Mouse (Mus musculus): Measurements from ENCODE around the gene Prrxl1. TPM values are rescaled to one million over a fixed set of nuclear protein-coding genes. Genes with fewer than 3 reads are reported as not detected.
A peak's percentile ranks its signal among the peaks of the same experiment; 100 is the strongest.

The Prrxl1 gene
- polyA plus RNA-seq, 1 experiment from 2014 or later, result 0.08 TPM

DNA sequence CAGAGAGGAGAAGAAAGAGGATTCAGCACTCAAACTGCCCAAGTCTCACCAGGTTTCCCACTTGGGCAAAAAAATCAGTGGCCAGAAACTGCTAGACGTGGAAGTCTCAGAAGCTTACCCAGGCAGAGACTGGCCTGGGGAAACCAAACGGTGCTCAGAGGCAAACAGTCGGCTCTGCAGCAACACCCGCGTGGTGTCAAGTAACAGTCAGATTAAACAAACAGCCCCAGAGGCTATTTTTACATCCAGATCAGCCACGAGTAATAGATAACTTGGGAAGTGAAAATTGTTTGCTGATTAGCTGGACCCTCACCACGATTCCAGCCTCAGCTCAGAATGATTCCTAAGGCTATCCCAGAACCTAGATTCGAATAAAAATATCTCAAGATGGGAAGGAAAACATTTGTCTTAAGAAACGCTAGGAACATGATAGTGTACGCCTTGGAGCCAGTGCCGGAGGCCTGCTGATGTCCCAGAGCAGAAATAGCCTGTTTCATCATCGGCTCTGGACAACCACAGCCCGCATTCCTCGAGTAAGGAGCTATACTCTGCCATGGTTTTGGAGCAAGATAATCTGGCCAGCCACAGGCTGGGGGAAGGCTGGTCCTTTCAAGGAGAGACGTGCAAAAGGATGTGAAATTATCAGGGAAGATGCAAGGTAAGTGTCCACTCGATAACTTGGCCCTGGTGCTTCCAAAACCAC lies 86.1 kb downstream of the Prrxl1 start, which contains the start of gene 3425401B19Rik:
Gene 3425401B19Rik, minus strand, starts transcription at position 170 of the 703 bp plus-strand sequence.
- no peak within 1 kb of the TSS for H3K4me3 ChIP-seq
- peak within 1 kb of the TSS; percentile 39 for H3K4me2 ChIP-seq (replicated peaks)
- H3K9ac ChIP-seq (replicated peaks), result no peak within 1 kb of the TSS
- H3K27me3 ChIP-seq, result no peaks in the 10 kb centered on the region
- no peak for ATAC-seq (replicated peaks)
- no peaks in the 10 kb centered on the region for H3K36me3 ChIP-seq
- WGBS, result 72% methylated on average over 16 of the region's 16 CpGs
- peaks cover 19% of the 10 kb centered on the region for H3K4me1 ChIP-seq
- H3K27ac ChIP-seq (replicated peaks), result no peak within 1 kb of the TSS
- no peaks in the 10 kb centered on the region for H3K9me3 ChIP-seq

DNA sequence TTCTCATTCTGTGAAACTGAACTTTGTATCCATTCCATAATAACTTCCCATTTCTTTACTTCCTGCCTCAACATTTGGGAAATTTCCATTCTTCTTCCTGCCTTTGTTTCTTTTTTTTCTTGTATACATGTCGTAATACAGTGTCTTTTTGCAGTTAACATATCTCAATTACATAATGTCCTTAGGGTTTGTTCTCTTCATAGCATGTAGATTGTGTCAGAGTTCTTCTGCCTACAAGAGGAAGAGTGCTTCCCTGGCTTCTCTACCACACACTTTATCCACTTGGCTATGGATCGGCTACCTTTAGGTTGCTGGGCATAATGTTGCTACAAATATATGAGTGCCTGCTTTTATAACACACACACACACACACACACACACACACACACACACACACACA lies 96.7 kb downstream of the Prrxl1 start:
- Histone ChIP-seq H3K4me2 (replicated peaks) (no peak overlapping the region), H3K27ac (replicated peaks) (no peak overlapping the region), H3K27me3 (no peaks in the 10 kb centered on the region), H3K4me1 (no peaks in the 10 kb centered on the region), H3K9ac (replicated peaks) (no peak overlapping the region), H3K4me3 (no peak overlapping the region), H3K36me3 (no peaks in the 10 kb centered on the region), H3K9me3 (no peaks in the 10 kb centered on the region)
- ATAC-seq (replicated peaks), result no peak
- 84% methylated on average over 2 of the region's 2 CpGs for WGBS

DNA sequence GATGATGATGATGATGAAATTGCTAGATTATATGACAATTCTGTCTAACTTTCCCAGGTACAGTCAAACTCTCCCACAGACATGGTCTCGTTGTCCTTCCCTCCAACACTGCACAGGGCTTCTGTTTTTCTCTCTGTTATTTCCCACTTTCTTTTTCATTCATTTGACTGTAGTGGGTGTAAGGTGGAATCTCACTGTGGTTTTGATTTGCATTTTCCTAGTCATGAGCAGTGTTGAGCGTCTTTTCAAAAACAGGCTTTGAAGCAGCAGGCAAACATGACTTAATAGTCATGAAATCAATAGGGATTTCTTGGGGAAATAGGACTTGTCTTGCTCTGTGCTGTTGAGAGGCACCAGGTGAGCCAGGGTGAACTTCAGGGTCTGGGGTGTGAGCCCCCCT lies 97.1 kb downstream of the Prrxl1 start:
- H3K4me3 ChIP-seq, result no peak overlapping the region
- 86% methylated on average over 2 of the region's 2 CpGs for WGBS
- H3K36me3 ChIP-seq, result no peaks in the 10 kb centered on the region
- no peaks in the 10 kb centered on the region for H3K9me3 ChIP-seq
- no peak overlapping the region for H3K27ac ChIP-seq (replicated peaks)
- H3K4me2 ChIP-seq (replicated peaks), result no peak overlapping the region
- no peak overlapping the region for H3K9ac ChIP-seq (replicated peaks)
- ATAC-seq (replicated peaks), result no peak
- no peaks in the 10 kb centered on the region for H3K27me3 ChIP-seq
- H3K4me1 ChIP-seq, result no peaks in the 10 kb centered on the region

DNA sequence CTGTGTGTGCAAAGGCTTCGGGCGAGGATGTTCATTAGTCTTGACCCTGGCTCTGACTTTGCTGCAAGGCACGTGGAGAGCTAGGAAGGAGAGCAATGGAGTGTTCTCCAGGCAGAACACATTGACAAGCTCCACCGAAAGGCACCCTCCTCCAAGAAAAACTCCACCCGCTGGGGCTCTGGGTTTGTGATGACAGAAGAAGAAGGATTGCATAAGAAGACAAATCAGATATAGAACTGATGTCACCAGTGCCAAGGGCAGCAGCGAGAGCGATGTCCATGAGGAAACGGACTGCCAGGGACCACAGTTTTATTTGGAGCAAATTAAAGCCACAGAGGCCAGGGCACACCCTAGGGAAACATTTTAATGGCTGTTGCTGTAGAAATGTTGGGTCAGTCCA lies 98.6 kb downstream of the Prrxl1 start:
- no peak overlapping the region for H3K9ac ChIP-seq (replicated peaks)
- H3K27ac ChIP-seq (replicated peaks), result no peak overlapping the region
- H3K4me3 ChIP-seq, result no peak overlapping the region
- no peaks in the 10 kb centered on the region for H3K4me1 ChIP-seq
- H3K4me2 ChIP-seq (replicated peaks), result no peak overlapping the region
- WGBS, result 89% methylated on average over 8 of the region's 8 CpGs
- H3K9me3 ChIP-seq, result no peaks in the 10 kb centered on the region
- no peak for ATAC-seq (replicated peaks)
- H3K27me3 ChIP-seq, result no peaks in the 10 kb centered on the region
- no peaks in the 10 kb centered on the region for H3K36me3 ChIP-seq

DNA sequence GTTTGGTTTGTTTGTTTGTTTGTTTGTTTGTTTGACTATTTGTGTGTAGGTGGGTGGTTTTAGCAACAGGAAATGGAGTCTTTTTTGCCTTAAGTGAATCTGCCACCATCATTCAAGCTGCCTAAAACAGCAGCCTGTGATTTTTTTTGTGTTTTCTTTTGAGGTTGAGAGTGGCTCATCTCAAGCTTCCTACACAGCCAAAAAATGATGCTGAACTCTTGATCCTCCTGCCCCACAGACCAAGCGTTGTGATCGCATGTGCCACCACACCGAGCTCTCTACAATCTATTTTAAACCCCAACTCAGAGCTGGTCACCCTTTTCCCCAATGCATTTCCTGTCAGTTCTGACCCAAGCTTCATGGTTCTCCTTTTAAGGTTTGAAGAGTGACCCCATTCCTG lies 99.3 kb downstream of the Prrxl1 start:
- no peaks in the 10 kb centered on the region for H3K36me3 ChIP-seq
- H3K27ac ChIP-seq (replicated peaks), result no peak overlapping the region
- H3K4me2 ChIP-seq (replicated peaks), result no peak overlapping the region
- H3K9me3 ChIP-seq, result no peaks in the 10 kb centered on the region
- H3K27me3 ChIP-seq, result no peaks in the 10 kb centered on the region
- no peaks in the 10 kb centered on the region for H3K4me1 ChIP-seq
- H3K9ac ChIP-seq (replicated peaks), result no peak overlapping the region
- no peak overlapping the region for H3K4me3 ChIP-seq
- 82% methylated on average over 3 of the region's 3 CpGs for WGBS
- ATAC-seq (replicated peaks), result no peak

Other genes starting within 250 kb of the Prrxl1 start
- gene 1700024G13Rik, start 211.0 kb upstream of the Prrxl1 start, polyA plus RNA-seq (2015; fragmentation: Nextera tagmentation; extraction: Ambion mirVana), result 0.45 and 0.89 TPM in 2 replicates
- gene Slc18a3, start 134.6 kb upstream of the Prrxl1 start, polyA plus RNA-seq (2015; fragmentation: Nextera tagmentation; extraction: Ambion mirVana), result 1.3 and 1.6 TPM in 2 replicates
- 0.15 and 0.34 TPM in 2 replicates for gene Chat, start 133.4 kb upstream of the Prrxl1 start, polyA plus RNA-seq (2015; fragmentation: Nextera tagmentation; extraction: Ambion mirVana)
- 28.1 and 28.5 TPM in 2 replicates for gene Ercc6, start 85.9 kb upstream of the Prrxl1 start, polyA plus RNA-seq (2015; fragmentation: Nextera tagmentation; extraction: Ambion mirVana)
- gene 3425401B19Rik, start 85.9 kb downstream of the Prrxl1 start, polyA plus RNA-seq (2015; fragmentation: Nextera tagmentation; extraction: Ambion mirVana), result not detected in 2 replicates
- 0.56 and 0.64 TPM in 2 replicates for gene Tmem273, start 186.6 kb downstream of the Prrxl1 start, polyA plus RNA-seq (2015; fragmentation: Nextera tagmentation; extraction: Ambion mirVana)
- not detected in 2 replicates for gene Fam170b, start 234.6 kb downstream of the Prrxl1 start, polyA plus RNA-seq (2015; fragmentation: Nextera tagmentation; extraction: Ambion mirVana)